Mouse (Mus musculus) neural tube, embryonic 14.5 days (tissue): ENCODE results near the gene Pim3. TPM values are rescaled to one million over a fixed set of nuclear protein-coding genes. Genes with fewer than 3 reads are reported as not detected.

Experiments
- polyA plus RNA-seq: library from polyadenylated mRNA; unstranded; fragments of >200 nt; fragmentation: Nextera tagmentation; extraction: Ambion mirVana; gene quantifications from 2 replicates; pipeline ENCODE4 v1.2.1, GENCODE M21; 2014

Gene Pim3
- polyA plus RNA-seq, 1 experiment from 2014 or later, result 45.7 TPM

Other genes with a start within 250 kb of the Pim3 start
- gene Brd1, start 128.0 kb upstream of the Pim3 start, polyA plus RNA-seq, result 20.2 and 22.2 TPM in 2 replicates
- 17.8 and 24.8 TPM in 2 replicates for gene Zbed4, start 110.5 kb upstream of the Pim3 start, polyA plus RNA-seq
- 8.1 and 8.2 TPM in 2 replicates for gene Alg12, start 42.9 kb upstream of the Pim3 start, polyA plus RNA-seq
- 53.1 and 58.6 TPM in 2 replicates for gene Creld2, start 42.5 kb upstream of the Pim3 start, polyA plus RNA-seq
- gene Ttll8, start 92.2 kb downstream of the Pim3 start, polyA plus RNA-seq, result 0.11 and 0.13 TPM in 2 replicates
- gene Mlc1, start 116.8 kb downstream of the Pim3 start, polyA plus RNA-seq, result 13.5 and 17.5 TPM in 2 replicates
- not detected in 2 replicates for gene Mov10l1, start 120.7 kb downstream of the Pim3 start, polyA plus RNA-seq
- 6.4 and 8.0 TPM in 2 replicates for gene Panx2, start 197.5 kb downstream of the Pim3 start, polyA plus RNA-seq
- 36.4 and 38.5 TPM in 2 replicates for gene Trabd, start 212.9 kb downstream of the Pim3 start, polyA plus RNA-seq
- 21.4 and 23.9 TPM in 2 replicates for gene Selenoo, start 226.9 kb downstream of the Pim3 start, polyA plus RNA-seq